Mouse (Mus musculus): ENCODE results near the gene Ldlrad1.

Ldlrad1 gene

DNA sequence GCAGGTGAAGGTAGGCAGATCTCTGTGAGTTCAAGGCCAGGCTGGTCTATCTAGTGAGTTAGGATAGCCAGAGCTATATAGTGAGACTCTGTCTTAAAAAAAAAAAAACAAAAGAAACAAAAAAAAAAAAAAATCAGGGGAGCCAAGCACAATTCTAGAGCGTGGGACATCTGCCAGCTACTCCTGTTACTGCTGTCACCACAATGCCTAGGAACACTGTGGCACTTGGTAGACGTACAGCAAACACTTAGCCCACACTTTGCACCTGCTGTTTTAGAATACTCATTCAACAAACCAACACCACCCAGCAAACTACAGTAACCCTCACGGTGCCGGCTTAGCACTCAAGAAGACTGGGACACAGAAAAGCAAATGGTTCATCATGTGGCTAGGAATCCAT, 2.5 kb downstream of the Ldlrad1 start:
- DNase-seq (ENCODE audit: low spot score), result no peak

- no peak for DNase-seq (ENCODE audit: low spot score)
These were observed 3.0 kb downstream of the Ldlrad1 start for GRCm38 (mm10) chr4:107211936-107212335.

DNA sequence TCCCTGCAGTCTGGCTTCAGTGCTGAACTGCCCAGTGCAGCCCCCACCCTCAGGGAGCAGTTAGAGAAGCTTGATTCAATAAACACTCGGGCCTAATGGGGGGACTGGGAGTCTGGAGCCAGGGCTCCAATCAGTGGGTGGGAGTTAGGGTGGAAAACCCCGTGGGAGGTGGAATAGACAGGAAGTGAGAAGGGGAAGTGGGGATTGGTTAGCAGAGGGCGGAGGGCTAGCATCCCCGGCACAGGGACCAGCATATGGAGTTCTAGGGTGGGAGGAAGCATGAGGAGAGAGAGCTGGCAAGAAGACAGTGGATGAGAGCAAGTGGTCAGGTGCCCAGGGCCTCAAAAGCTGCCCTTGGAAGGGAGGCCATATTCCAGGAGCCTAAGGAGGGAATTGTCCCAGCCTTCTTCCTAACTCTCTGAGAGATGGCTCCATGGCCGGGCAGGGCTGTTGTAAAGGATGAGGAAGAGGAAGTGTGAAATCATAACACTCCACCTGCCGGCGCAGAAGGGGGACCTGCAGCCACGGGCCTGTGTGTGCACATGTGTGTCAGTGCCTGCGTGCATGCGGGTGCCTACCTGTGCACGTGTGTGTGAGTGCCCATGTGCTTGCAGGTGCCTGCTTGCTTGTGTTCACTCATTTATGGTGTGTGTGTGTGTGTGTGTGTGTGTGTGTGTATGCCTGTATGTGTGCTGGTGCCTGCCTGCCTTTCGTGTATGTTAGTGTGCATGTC, 4.5 kb downstream of the Ldlrad1 start:
- DNase-seq (ENCODE audit: low spot score), result no peak

- peak; percentile 69 for DNase-seq (ENCODE audit: low spot score)
These were observed 8.6 kb downstream of the Ldlrad1 start for GRCm38 (mm10) chr4:107217574-107217973.

- DNase-seq (ENCODE audit: low spot score), result no peak
These were observed 12.5 kb downstream of the Ldlrad1 start for GRCm38 (mm10) chr4:107221524-107221923.

DNA sequence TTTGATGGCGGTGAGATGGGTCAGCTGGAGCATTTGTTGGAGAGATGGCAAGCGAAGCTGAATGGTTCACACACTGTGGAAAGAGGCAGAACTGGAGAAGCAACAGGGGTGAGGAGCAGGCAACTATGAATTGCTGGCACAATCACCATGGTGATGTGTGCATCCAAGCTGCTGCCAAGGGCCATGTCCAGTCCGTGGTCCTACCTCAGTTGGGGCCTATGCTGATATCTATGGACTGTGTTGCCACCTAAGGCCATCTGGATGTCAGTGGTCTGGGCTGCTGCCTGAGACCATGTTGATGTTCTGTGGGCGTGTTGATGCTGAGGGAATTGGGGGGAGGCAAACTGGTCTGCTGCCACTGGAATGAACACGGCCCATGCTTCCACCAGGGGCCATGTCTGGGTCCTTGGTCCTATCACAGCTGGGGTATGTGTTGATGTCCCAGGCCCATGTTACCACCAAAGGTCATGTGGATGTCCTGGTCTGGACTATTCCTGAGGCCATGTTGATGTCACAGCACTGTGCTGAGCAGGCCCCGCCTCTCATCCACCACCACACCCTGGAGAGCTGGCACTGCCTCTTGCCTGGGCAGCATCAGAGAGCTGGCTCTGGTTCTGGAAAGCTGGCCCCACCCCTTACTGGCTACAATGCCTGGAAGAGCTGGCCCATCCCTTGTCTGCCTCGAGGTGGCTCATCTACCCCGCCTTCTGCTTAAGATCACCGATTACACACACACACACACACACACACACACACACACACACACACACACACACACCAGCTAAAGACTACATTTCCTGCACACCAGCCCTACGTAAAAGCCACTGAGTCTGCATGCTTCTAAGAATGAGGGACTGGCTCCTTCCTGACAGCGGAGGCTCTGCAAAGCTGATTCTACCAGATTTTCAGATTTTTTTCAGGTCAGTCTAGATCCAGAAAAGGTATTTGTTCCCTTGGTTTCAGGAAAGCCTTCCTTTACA, 14.5 kb downstream of the Ldlrad1 start:
- DNase-seq (ENCODE audit: low spot score), result peak; percentile 29

DNA sequence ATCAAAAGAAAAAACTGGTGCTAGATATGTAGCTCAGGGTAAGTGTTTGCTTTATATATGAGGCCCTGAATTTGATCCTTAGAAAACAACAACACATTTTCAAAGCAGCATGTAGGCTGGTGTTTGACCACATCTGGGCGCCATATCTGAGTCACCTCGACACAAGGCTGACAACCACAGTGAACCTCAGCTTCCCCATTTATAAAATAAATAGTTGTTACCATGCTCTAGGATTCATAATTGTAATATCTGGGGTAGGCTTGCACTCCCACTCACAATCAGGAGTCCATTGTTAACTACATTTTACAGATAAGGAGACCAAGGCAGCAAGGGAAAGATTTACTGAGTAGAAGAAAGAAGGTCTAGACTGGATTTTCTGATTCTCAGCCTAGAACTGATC, 17.3 kb downstream of the Ldlrad1 start:
- no peak for DNase-seq (ENCODE audit: low spot score)

DNA sequence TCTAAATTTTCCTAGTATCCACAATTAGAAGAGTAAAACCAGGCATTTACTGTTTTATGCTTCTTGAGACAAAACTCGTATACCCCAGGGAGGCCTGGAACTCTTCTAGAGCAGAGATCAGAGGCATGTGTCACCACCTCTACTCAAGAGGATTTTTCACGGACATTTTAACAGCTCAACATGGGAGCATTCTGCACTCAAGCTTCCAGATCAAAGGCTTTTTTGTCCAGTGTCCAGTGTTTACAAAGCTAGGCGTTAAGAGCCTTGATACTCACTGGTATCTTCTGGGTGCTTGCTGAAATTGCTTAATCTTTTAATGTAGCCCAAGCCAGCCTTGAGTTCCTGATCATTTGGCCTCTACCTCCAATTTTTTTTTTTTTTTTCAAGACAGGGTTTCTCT, 23.2 kb downstream of the Ldlrad1 start:
- DNase-seq (ENCODE audit: low spot score), result no peak

- no peak for DNase-seq (ENCODE audit: low spot score)
These were observed 29.3 kb downstream of the Ldlrad1 start for GRCm38 (mm10) chr4:107238253-107238652.

GRCm38 (mm10) chr4:107240196-107240595, 31.2 kb downstream of the Ldlrad1 start:
- DNase-seq (ENCODE audit: low spot score), result no peak

- no peak for DNase-seq (ENCODE audit: low spot score)
These were observed 34.7 kb downstream of the Ldlrad1 start for GRCm38 (mm10) chr4:107243365-107244333.

- no peak for DNase-seq (ENCODE audit: low spot score)
These were observed 36.4 kb downstream of the Ldlrad1 start for GRCm38 (mm10) chr4:107245368-107245767.

DNA sequence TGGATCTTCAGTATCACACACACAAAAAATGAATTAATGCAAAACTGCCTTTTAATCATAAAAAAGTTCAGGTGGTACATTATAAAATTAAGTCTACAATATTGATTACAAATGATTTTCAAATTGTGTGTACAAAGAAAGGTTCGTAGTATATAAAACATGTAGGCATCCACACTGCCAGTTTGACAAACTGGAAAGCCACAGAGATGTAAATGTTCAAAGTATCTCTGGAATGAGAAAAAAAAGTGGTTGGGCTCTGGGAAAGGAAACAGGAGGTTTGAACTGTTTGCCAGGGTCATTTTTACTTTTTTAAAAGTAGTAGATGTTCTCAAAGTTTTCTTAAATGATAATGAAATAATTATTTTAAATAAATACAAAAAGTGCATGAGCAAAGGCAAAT, 37.1 kb downstream of the Ldlrad1 start:
- no peak for DNase-seq (ENCODE audit: low spot score)

GRCm38 (mm10) chr4:107247110-107247509, 38.1 kb downstream of the Ldlrad1 start:
- no peak for DNase-seq (ENCODE audit: low spot score)

- DNase-seq (ENCODE audit: low spot score), result no peak
These were observed 39.1 kb downstream of the Ldlrad1 start for GRCm38 (mm10) chr4:107248061-107248460.

GRCm38 (mm10) chr4:107249471-107249870, 40.5 kb downstream of the Ldlrad1 start:
- no peak for DNase-seq (ENCODE audit: low spot score)

GRCm38 (mm10) chr4:107250494-107250893, 41.5 kb downstream of the Ldlrad1 start:
- DNase-seq (ENCODE audit: low spot score), result no peak

- no peak for DNase-seq (ENCODE audit: low spot score)
These were observed 43.5 kb downstream of the Ldlrad1 start for GRCm38 (mm10) chr4:107252522-107252921.

GRCm38 (mm10) chr4:107253125-107254091, 44.4 kb downstream of the Ldlrad1 start, which contains the start of the genes Lrrc42 and Hspb11:
Gene Lrrc42, minus strand, starts transcription at chr4:107253532.
Gene Hspb11, plus strand, starts transcription at chr4:107253593.
- DNase-seq (ENCODE audit: low spot score), result peak; percentile 92

DNA sequence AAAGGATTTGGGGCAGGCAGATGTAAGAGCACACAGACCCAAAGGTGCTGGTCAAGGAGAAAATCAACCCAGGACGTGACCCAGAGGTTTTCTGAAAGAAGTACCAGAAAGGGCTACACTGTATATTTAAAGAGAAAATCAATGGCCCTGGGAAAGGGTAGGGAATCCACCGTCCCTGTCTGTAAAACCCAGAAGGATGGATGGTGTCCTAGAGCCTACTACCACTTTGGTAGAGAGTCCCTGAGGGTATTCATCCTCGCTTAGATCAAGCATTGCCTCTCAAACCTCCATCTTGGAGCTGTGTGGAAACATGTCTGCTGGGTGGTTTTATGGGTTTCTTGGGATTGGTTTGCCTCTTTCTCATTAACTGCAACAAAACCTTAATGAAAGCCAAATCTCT, 45.4 kb downstream of the Ldlrad1 start:
- DNase-seq (ENCODE audit: low spot score), result no peak

Data from spleen, adult 12 weeks (tissue).